Mouse (Mus musculus) ovary, postnatal 10 days (tissue): Measurements from ENCODE around the gene Pan3.

ENCODE experiments used
- DNase-seq: peaks from one replicate; pipeline ENCODE4 v3.0.0; 2022; ENCODE audit warnings: low spot score

Pan3 gene

GRCm38 (mm10) chr5:147430936-147431839 lies 1.2 kb downstream of the Pan3 start:
- no peak for DNase-seq

- no peak for DNase-seq
Observed at GRCm38 (mm10) chr5:147432927-147433326, 3.0 kb downstream of the Pan3 start.

- DNase-seq, result no peak
Observed at GRCm38 (mm10) chr5:147435224-147435623, 5.3 kb downstream of the Pan3 start.

- no peak for DNase-seq
Observed at GRCm38 (mm10) chr5:147435751-147436150, 5.8 kb downstream of the Pan3 start.

- no peak for DNase-seq
Observed at GRCm38 (mm10) chr5:147436491-147436890, 6.5 kb downstream of the Pan3 start.

GRCm38 (mm10) chr5:147440996-147441507 lies 11.1 kb downstream of the Pan3 start:
- DNase-seq, result no peak

GRCm38 (mm10) chr5:147441979-147442378 lies 12.0 kb downstream of the Pan3 start:
- no peak for DNase-seq

GRCm38 (mm10) chr5:147442741-147443140 lies 12.8 kb downstream of the Pan3 start:
- DNase-seq, result no peak

GRCm38 (mm10) chr5:147444298-147444697 lies 14.3 kb downstream of the Pan3 start:
- no peak for DNase-seq

GRCm38 (mm10) chr5:147444757-147445156 lies 14.8 kb downstream of the Pan3 start:
- no peak for DNase-seq

GRCm38 (mm10) chr5:147445252-147445651 lies 15.3 kb downstream of the Pan3 start:
- DNase-seq, result no peak

GRCm38 (mm10) chr5:147448526-147448925 lies 18.6 kb downstream of the Pan3 start:
- no peak for DNase-seq

- DNase-seq, result no peak
Observed at GRCm38 (mm10) chr5:147448933-147449332, 19.0 kb downstream of the Pan3 start.

- DNase-seq, result no peak
Observed at GRCm38 (mm10) chr5:147456491-147456890, 26.5 kb downstream of the Pan3 start.

- no peak for DNase-seq
Observed at GRCm38 (mm10) chr5:147459821-147460567, 30.0 kb downstream of the Pan3 start.

GRCm38 (mm10) chr5:147463251-147463650 lies 33.3 kb downstream of the Pan3 start:
- no peak for DNase-seq

- no peak for DNase-seq
Observed at GRCm38 (mm10) chr5:147466361-147466760, 36.4 kb downstream of the Pan3 start.

- DNase-seq, result no peak
Observed at GRCm38 (mm10) chr5:147471163-147471562, 41.2 kb downstream of the Pan3 start.

- no peak for DNase-seq
Observed at GRCm38 (mm10) chr5:147473071-147473470, 43.1 kb downstream of the Pan3 start.

- no peak for DNase-seq
Observed at GRCm38 (mm10) chr5:147473856-147474255, 43.9 kb downstream of the Pan3 start.

- no peak for DNase-seq
Observed at GRCm38 (mm10) chr5:147476109-147476508, 46.1 kb downstream of the Pan3 start.

- no peak for DNase-seq
Observed at GRCm38 (mm10) chr5:147477106-147477505, 47.1 kb downstream of the Pan3 start.

GRCm38 (mm10) chr5:147479341-147479740 lies 49.4 kb downstream of the Pan3 start:
- no peak for DNase-seq
